Mouse (Mus musculus) embryonic facial prominence, embryonic 14.5 days (tissue): ENCODE measurements at regions not wholly inside any gene's neighbourhood (a gene's known extent, or its start where the extent isn't known, plus 50 kb on each side); places are given as distances from the start of the nearest gene placed in this dataset.

Experiments
- ATAC-seq: fragments of 200-750 bp; cut with Nextera tagmentation; 2 replicates; pipeline ENCODE4 v1.8.0; 2017; ENCODE audit warnings: low read depth, moderate number of reproducible peaks, moderate TSS enrichment
- DNase-seq: peaks from one replicate; pipeline ENCODE4 v3.0.0-alpha.2; 2015; ENCODE audit warnings: low spot score
- H3K27ac ChIP-seq: fragments of 300-500 bp; sonication (generic); replicated peaks from 2 replicates; pipeline ENCODE4 v1.5.1; 2014; ENCODE audit warnings: low read depth, mild to moderate bottlenecking, low read length, moderate library complexity
- H3K27me3 ChIP-seq: fragments of 300-500 bp; sonication (generic); replicated peaks from 2 replicates; pipeline ENCODE4 v1.6.1; 2014; ENCODE audit warnings: low read length; ENCODE audit not compliant: control insufficient read depth, insufficient read depth
- H3K36me3 ChIP-seq: fragments of 300-500 bp; sonication (generic); 2 replicates; pipeline ENCODE4 v1.6.1; 2014; ENCODE audit warnings: low read length, mixed read lengths; ENCODE audit not compliant: control insufficient read depth, insufficient read depth
- H3K4me1 ChIP-seq: fragments of 300-500 bp; sonication (generic); 2 replicates; pipeline ENCODE4 v1.6.1; 2014; ENCODE audit warnings: antibody characterized with exemption, low read length; ENCODE audit not compliant: control insufficient read depth, insufficient read depth
- H3K4me2 ChIP-seq: fragments of 300-500 bp; sonication (generic); 2 replicates; pipeline ENCODE4 v1.6.1; 2014; ENCODE audit warnings: low read depth, mild to moderate bottlenecking, low read length, moderate library complexity, mixed read lengths
- H3K4me3 ChIP-seq: fragments of 300-500 bp; sonication (generic); 2 replicates; pipeline ENCODE4 v1.5.1; 2014; ENCODE audit warnings: low read depth, mild to moderate bottlenecking, low read length
- H3K9ac ChIP-seq: fragments of 300-500 bp; sonication (generic); 2 replicates; pipeline ENCODE4 v1.6.1; 2014; ENCODE audit warnings: low read depth, mild to moderate bottlenecking, low read length, moderate library complexity, mixed read lengths
- H3K9me3 ChIP-seq: fragments of 300-500 bp; sonication (generic); 2 replicates; pipeline ENCODE4 v1.6.1; 2016; ENCODE audit warnings: low read length; ENCODE audit not compliant: control insufficient read depth
- WGBS: fragments of 180-500 bp; shearing (Covaris S2); extraction: QIAGEN DNeasy Blood & Tissue Kit; methylation state at CpG from one replicate; pipeline ENCODE4 v1.1.7; 2014; 5-methylcytosine and 5-hydroxymethylcytosine counted together

DNA sequence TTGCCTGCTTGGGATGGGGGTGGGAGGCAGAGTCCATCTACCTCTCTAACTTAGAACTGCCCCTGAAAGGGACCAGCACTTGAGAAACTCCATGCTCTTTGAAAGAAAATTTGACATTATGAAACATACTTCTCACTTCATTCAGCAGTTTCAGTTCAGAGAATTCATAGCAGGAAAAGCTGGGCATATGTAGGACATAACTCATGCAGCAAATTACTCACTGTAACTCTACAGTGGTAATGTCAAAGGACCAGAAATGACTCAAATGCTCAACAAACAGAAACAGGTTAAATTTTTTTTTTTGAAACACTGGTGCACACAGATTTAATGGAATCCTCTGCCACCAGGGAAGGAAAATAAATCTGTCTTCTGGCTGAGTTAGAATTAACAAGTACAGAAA, 56.5 kb upstream of the Arnt2 start:
- H3K4me3 ChIP-seq = no peak overlapping the region
- no peaks in the 10 kb centered on the region for H3K4me1 ChIP-seq
- ATAC-seq (no peak), DNase-seq (no peak)
- no peaks in the 10 kb centered on the region for H3K9me3 ChIP-seq
- no peak overlapping the region for H3K4me2 ChIP-seq
- H3K27me3 ChIP-seq = no peaks in the 10 kb centered on the region
- H3K27ac ChIP-seq = no peak overlapping the region
- no peak overlapping the region for H3K9ac ChIP-seq
- H3K36me3 ChIP-seq = no peaks in the 10 kb centered on the region

DNA sequence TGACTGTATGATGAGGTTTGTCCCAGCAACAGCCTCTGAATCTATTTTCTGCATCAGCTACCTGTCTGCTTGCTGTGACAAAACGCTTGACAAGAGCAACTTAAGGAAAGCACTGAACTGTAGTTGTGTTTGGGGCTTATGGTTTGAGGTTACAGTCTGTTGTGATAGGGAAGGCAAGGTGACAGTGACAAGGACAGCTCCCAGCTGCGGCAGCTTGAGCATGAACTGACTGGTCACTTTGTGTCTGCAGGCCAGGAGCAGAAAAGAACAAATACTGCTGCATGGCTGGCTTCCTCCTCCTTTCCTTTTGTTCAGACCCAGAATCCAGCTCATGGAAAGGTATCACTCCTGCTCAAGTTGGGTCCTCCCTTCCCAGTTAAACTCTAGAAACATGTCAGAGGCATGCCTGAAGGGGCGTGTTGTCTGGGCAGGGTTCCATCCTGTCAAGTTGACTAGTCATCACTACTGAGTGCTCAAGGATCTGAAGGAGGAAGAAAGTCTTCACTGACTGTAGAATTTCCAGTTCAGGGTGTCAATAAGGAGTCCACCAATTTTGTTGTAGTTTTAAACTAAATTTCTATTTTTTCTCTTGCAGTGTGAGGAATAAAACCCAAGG, 55.7 kb upstream of the Arnt2 start:
- 59% methylated on average over 3 of the region's 3 CpGs for WGBS
- ATAC-seq (no peak), DNase-seq (peak; percentile 26)
- Histone ChIP-seq H3K36me3 (no peaks in the 10 kb centered on the region), H3K9me3 (no peaks in the 10 kb centered on the region), H3K4me3 (no peak overlapping the region), H3K27me3 (no peaks in the 10 kb centered on the region), H3K9ac (no peak overlapping the region), H3K27ac (no peak overlapping the region), H3K4me1 (no peaks in the 10 kb centered on the region), H3K4me2 (no peak overlapping the region)
